Mouse (Mus musculus): Measurements from ENCODE around the gene Siglecf. TPM values are rescaled to one million over a fixed set of nuclear protein-coding genes. Genes with fewer than 3 reads are reported as not detected.
A peak's percentile ranks its signal among the peaks of the same experiment; 100 is the strongest.

The Siglecf gene
- total RNA-seq, 2 experiments from 2014 or later = 0.26 to 0.45 TPM

DNA sequence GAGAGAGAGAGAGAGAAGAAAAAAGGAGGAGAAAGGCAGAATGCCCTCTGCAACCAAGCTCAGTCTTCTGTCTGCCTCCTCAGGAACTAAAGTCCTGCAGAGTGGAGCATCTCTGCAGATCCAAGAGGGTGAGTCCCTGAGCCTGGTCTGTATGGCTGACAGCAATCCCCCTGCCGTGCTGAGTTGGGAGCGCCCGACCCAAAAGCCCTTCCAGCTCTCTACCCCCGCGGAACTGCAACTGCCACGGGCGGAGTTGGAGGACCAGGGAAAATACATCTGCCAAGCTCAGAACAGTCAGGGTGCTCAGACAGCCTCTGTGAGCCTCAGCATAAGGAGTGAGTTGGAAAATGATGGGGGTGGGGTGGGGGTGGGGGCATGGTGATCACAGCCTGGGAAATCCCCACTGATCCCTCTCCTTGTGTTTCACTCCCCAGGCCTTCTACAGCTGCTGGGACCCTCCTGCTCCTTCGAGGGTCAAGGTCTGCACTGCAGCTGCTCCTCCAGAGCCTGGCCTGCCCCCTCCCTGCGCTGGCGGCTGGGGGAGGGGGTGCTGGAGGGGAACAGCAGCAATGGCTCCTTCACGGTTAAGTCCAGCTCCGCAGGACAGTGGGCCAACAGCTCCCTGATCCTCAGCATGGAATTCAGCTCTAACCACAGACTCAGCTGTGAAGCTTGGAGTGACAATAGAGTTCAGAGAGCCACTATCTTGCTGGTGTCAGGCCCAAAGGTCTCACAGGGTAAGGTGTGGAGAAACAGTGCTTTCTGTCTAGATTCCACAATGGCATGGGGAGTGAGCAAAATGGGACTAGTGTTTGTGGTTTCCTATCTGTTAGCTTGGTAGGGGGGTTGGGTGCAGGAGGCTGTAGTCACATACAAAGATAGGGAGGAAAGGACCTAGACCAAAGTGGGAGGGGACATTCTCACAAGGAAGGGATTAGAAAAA lies 4.0 kb downstream of the Siglecf start:
- intact Hi-C loops (cut with DNase I) = no loop called here
- peak in 1 of 2 experiments; percentile 41 for DNase-seq (ENCODE audit: extremely low spot score in 1 of 2, low spot score in 2 of 2)

DNA sequence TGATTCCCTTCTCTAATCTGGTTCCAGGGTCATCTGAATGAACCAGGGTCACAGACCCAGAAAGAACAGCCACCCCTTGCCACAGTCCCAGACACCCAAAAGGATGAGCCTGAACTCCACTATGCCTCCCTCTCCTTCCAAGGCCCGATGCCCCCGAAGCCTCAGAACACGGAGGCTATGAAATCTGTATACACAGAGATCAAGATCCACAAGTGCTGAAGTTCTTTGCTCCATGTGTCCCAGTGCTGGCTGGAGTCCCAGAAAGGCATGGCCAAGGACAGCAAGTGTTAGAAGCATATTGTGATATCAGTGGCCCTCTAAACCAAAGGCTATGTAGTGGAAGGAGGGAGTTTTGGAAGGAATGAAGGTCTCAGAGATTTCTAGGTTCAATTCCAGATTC lies 7.4 kb downstream of the Siglecf start:
- intact Hi-C loops (cut with DNase I) = no loop called here

DNA sequence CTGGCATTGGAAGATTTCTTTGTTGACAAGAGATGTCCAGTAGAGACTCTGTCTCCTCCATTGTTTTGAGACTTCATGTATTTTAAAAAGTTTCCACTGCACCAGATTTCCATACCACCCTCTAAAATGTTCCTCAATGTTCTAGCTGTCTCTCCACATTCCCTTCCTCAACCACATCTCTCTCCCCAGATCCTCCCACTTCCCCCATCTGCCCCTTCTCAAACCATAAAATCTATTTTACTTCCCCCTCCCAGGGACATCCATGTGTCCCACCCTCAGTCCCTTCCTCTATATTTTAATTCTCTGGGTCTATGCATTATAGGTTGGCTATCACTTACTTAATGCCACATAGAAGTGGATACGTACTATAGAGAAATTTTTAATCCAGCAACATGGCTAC lies 10.3 kb downstream of the Siglecf start:
- intact Hi-C loops (cut with DNase I) = no loop called here
- DNase-seq (ENCODE audit: extremely low spot score in 1 of 2, low spot score in 2 of 2) = no peak

More for the DNA sequence above, 7.4 kb downstream of the Siglecf start:
- DNase-seq (ENCODE audit: extremely low spot score in 1 of 2, low spot score in 2 of 2) = no peak

GRCm38 (mm10) chr7:43362021-43362420 lies 10.9 kb downstream of the Siglecf start:
- intact Hi-C loops (cut with DNase I) = no loop called here
- DNase-seq (ENCODE audit: extremely low spot score in 1 of 2, low spot score in 2 of 2) = no peak

DNA sequence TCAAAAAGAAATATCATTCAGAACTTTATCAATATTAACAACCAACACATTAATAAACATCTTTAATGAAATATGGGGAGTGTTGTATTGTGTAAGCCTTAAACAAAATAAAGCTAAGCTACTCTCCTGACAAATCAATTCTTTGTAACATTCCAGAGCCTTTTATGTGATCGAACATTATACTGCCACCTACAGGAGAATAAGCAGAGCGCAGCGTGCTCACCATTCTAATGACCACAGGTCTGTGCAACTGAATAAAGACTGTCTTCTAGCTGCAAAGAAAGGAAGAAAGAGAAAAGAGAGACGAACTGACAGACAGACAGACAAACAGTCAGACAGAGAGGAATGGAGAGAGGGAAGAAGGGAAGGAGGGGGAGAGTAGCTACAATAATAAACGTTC lies 27.1 kb downstream of the Siglecf start:
- peak in 1 of 2 experiments; percentile 25 for DNase-seq (ENCODE audit: extremely low spot score in 1 of 2, low spot score in 2 of 2)
- intact Hi-C loops (cut with DNase I) = loop anchor here (5.0 kb wide), 1 partner anchor 96 kb away; no protein-coding TSS in a partner anchor

- DNase-seq (ENCODE audit: extremely low spot score in 1 of 2, low spot score in 2 of 2) = no peak
- intact Hi-C loops (cut with DNase I) = no loop called here
These were observed 41.4 kb downstream of the Siglecf start for GRCm38 (mm10) chr7:43392349-43393121.

- DNase-seq (ENCODE audit: extremely low spot score in 1 of 2, low spot score in 2 of 2) = no peak
- intact Hi-C loops (cut with DNase I) = no loop called here
These were observed 48.4 kb downstream of the Siglecf start for GRCm38 (mm10) chr7:43399501-43399900.

- no peak for DNase-seq (ENCODE audit: extremely low spot score in 1 of 2, low spot score in 2 of 2)
- intact Hi-C loops (cut with DNase I) = no loop called here
These were observed 51.6 kb downstream of the Siglecf start for GRCm38 (mm10) chr7:43402718-43403117.

DNA sequence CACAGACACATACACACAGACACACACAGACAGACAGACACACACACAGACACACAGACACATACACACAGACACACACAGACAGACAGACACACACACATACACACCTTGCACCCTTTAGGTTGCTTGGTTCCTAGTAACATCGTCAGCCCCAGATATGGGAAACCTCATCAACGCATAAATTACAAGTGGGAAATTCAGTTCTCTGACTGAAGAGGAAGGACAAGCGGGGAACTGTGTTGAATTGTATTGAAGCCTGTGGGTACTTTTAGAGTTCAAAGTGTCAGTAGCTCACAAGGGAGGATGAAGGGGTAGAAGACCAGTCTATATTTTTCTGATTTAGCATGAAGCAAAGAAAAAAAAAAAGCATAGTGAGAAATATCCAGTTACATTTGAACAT lies 56.4 kb downstream of the Siglecf start:
- intact Hi-C loops (cut with DNase I) = no loop called here
- no peak for DNase-seq (ENCODE audit: extremely low spot score in 1 of 2, low spot score in 2 of 2)

DNA sequence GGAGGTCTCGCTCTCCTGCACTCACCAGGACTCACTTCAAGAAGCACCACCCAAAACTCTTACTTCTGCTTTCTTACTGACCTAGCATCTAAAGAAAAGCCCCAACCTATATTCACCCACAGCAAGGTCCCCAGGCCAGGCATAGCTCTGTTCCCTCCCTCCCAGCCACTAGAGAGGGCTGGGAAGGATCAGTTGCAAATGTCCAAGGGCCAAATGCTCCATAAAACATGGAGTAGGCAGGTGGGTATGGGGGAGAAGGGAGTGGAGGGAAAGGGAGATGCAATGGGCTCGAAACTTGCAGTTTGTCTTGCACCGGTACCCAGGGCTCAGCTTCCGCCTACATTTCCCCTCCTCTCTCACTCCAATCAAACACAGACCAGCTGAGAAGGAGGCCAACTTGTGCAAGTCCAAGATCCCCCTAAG lies 57.0 kb downstream of the Siglecf start, which contains the start of gene Siglecg:
Siglecg (plus strand) TSS at position 74 of the 423 bp plus-strand sequence.
- intact Hi-C loops (cut with DNase I) = no loop called here

GRCm38 (mm10) chr7:43409084-43409483 lies 57.9 kb downstream of the Siglecf start:
- intact Hi-C loops (cut with DNase I) = no loop called here
- no peak for DNase-seq (ENCODE audit: extremely low spot score in 1 of 2, low spot score in 2 of 2)

More for the DNA sequence above, 57.0 kb downstream of the Siglecf start, which contains the start of gene Siglecg:
- no peak for DNase-seq (ENCODE audit: extremely low spot score in 1 of 2, low spot score in 2 of 2)

Other genes starting within 250 kb of the Siglecf start
- gene Zfp936, start 237.1 kb upstream of the Siglecf start, total RNA-seq (2021) = not detected
- gene Zfp715, start 38.0 kb upstream of the Siglecf start, total RNA-seq (2021) = 10 to 100 TPM; 19.3 to 20.7 TPM
- under 1 TPM; 0.09 to 0.14 TPM for gene Siglecg, start 56.9 kb downstream of the Siglecf start, total RNA-seq (2021)
- not detected for gene Lim2, start 76.3 kb downstream of the Siglecf start, total RNA-seq (2021)
- gene Nkg7, start 85.7 kb downstream of the Siglecf start, total RNA-seq (2021) = not detected
- not detected for gene Cldnd2, start 89.4 kb downstream of the Siglecf start, total RNA-seq (2021)
- 10 to 100 TPM; 52.2 to 55.8 TPM for gene Etfb, start 92.7 kb downstream of the Siglecf start, total RNA-seq (2021)
- gene Gm45233, start 92.8 kb downstream of the Siglecf start, total RNA-seq (2021) = 1 to 10 TPM in 1 of 2 experiments, under 1 TPM in 1; 0.79 to 1.4 TPM
- 1 to 10 TPM; 4.4 TPM for gene Vsig10l, start 111.8 kb downstream of the Siglecf start, total RNA-seq (2021)
- gene Iglon5, start 138.7 kb downstream of the Siglecf start, total RNA-seq (2021) = 10 to 100 TPM; 46.4 to 47.7 TPM
- not detected for gene 4931406B18Rik, start 154.6 kb downstream of the Siglecf start, total RNA-seq (2021)
- 1 to 10 TPM; 6.3 to 6.7 TPM for gene Cd33, start 193.1 kb downstream of the Siglecf start, total RNA-seq (2021)
- 1 to 10 TPM; 5.1 to 5.8 TPM for gene Zfp658, start 210.9 kb downstream of the Siglecf start, total RNA-seq (2021)
- gene Zfp719, start 228.3 kb downstream of the Siglecf start, total RNA-seq (2021) = 10 to 100 TPM; 17.1 to 26.4 TPM